Mouse (Mus musculus) midbrain, embryonic 10.5 days (tissue): Measurements from ENCODE around the gene Defb11. TPM values are rescaled to one million over a fixed set of nuclear protein-coding genes. Genes with fewer than 3 reads are reported as not detected.
"Not testable (repeated sequence)": the region's sequence is repeated elsewhere in the genome, so short reads cannot be mapped to it uniquely, and the experiment has no call there.

ENCODE experiments used
- DNase-seq: peaks from one replicate; pipeline ENCODE4 v3.0.0-alpha.2; 2017; ENCODE audit warnings: low spot score
- H3K27ac ChIP-seq: fragments of 300-500 bp; sonication (generic); replicated peaks from 2 replicates; pipeline ENCODE4 v1.5.1; 2016; ENCODE audit warnings: mild to moderate bottlenecking
- H3K27me3 ChIP-seq: fragments of 300-500 bp; sonication (generic); 2 replicates; pipeline ENCODE4 v1.6.1; 2016; ENCODE audit warnings: low read depth, mild to moderate bottlenecking; ENCODE audit not compliant: poor library complexity, severe bottlenecking
- H3K36me3 ChIP-seq: fragments of 300-500 bp; sonication (generic); 2 replicates; pipeline ENCODE4 v1.6.1; 2016; ENCODE audit warnings: mild to moderate bottlenecking, moderate library complexity
- H3K4me1 ChIP-seq: fragments of 300-500 bp; sonication (generic); 2 replicates; pipeline ENCODE4 v1.6.1; 2016
- H3K4me3 ChIP-seq: fragments of 300-500 bp; sonication (generic); 2 replicates; pipeline ENCODE4 v1.5.1; 2016; ENCODE audit warnings: mild to moderate bottlenecking, moderate library complexity
- H3K9me3 ChIP-seq: fragments of 300-500 bp; sonication (generic); replicated peaks from 2 replicates; pipeline ENCODE4 v1.6.1; 2016; ENCODE audit warnings: mild to moderate bottlenecking
- WGBS: fragments of 180-500 bp; shearing (Covaris S2); methylation state at CpG from one replicate; pipeline ENCODE4 v1.1.7; 2016; 5-methylcytosine and 5-hydroxymethylcytosine counted together
- polyA plus RNA-seq: library from polyadenylated mRNA; unstranded; fragments of >200 nt; fragmentation: Nextera tagmentation; extraction: Ambion mirVana; gene quantifications from 2 replicates; pipeline ENCODE4 v1.2.1, GENCODE M21; 2016

The Defb11 gene
- not detected in 2 replicates for polyA plus RNA-seq

- not testable (repeated sequence) for H3K36me3 ChIP-seq, H3K4me3 ChIP-seq, DNase-seq, H3K27ac ChIP-seq, H3K4me1 ChIP-seq, H3K9me3 ChIP-seq, H3K27me3 ChIP-seq
Measured at GRCm38 (mm10) chr8:21906290-21906689, at the start of gene Defb11. Defb11 (minus strand) TSS chr8:21906412.

DNA sequence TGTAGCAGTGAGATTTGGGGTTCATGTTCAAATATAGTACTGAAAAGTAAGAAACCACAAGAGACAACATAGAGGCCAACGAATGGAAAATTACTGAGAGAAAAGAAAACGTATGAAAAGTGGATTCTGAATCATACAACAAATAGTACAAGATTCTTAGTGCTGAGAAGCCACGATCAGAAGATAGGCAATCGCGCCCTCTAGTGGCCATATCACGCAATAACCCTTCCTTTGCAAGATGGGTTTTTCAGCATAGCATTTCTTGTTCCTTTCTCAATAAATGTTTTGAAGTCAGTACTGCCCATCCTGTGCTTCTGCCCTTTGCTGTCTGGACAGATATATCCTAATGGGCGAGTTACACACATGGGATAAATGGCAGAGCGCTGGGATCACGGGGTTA lies 49.1 kb upstream of the Defb11 start:
- Histone ChIP-seq H3K4me1 (no peaks in the 10 kb centered on the region), H3K36me3 (no peaks in the 10 kb centered on the region), H3K27ac (no peak overlapping the region), H3K9me3 (no peaks in the 10 kb centered on the region), H3K4me3 (no peak overlapping the region), H3K27me3 (no peaks in the 10 kb centered on the region)
- WGBS, result 7% methylated on average over 9 of the region's 9 CpGs
- peak; percentile 34 for DNase-seq

GRCm38 (mm10) chr8:21947311-21948017 lies 41.3 kb upstream of the Defb11 start:
- Histone ChIP-seq H3K4me3 (no peak overlapping the region), H3K36me3 (no peaks in the 10 kb centered on the region), H3K27ac (no peak overlapping the region), H3K9me3 (no peaks in the 10 kb centered on the region), H3K4me1 (no peaks in the 10 kb centered on the region), H3K27me3 (no peaks in the 10 kb centered on the region)
- WGBS, result 76% methylated on average over 9 of the region's 9 CpGs
- DNase-seq, result no peak

DNA sequence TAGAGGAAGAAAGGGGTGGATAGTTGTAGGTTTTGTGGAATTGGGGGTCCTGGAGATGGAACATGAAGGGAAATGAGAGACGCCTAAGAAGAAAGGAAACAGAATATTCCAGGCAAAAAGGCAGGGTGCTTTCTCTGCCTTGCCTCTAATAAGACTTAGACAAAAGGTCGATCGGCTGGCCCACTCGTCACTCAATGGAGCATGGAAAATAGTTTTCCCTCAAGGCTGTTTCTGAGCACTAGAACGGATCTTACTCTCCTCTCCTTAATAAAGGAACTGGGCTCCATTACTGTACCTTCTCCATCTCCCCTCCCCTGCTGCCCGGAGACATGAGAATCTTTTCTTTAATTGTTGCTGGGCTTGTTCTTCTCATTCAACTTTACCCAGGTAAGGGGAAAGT lies 40.2 kb upstream of the Defb11 start, which contains the start of gene Defb13:
Defb13 (plus strand) TSS at position 301 of the 400 bp plus-strand sequence.
- DNase-seq, result no peak
- Histone ChIP-seq H3K4me1 (no peaks in the 10 kb centered on the region), H3K36me3 (no peaks in the 10 kb centered on the region), H3K9me3 (no peaks in the 10 kb centered on the region), H3K27me3 (no peaks in the 10 kb centered on the region), H3K4me3 (no peak within 1 kb of the TSS), H3K27ac (no peak within 1 kb of the TSS)
- 89% methylated on average over 6 of the region's 6 CpGs for WGBS

DNA sequence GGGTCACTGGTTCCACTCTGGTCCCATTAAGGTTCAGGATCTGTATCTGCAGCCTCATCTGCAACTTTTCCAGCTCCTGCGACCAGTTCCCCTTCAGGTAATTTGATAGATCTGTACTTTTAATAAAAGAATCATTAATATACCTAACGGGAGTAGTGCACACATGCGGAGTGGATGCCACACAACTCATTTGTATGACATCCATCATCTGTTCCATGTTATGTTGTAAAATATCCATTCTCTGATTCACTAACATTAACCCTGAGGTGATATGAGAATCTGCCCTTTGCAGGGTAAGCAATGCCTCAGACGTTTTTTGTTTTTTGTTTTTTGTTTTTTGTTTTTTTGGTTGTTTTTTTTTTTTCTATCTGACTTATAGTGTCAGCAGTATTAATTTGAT lies 31.8 kb upstream of the Defb11 start, which contains the start of gene Defb35:
Defb35 (plus strand) TSS at position 301 of the 400 bp plus-strand sequence.
- H3K27ac ChIP-seq, H3K4me3 ChIP-seq, DNase-seq, H3K9me3 ChIP-seq, H3K36me3 ChIP-seq, H3K4me1 ChIP-seq, H3K27me3 ChIP-seq: not testable (repeated sequence)
- 87% methylated on average over 4 of the region's 4 CpGs for WGBS

DNA sequence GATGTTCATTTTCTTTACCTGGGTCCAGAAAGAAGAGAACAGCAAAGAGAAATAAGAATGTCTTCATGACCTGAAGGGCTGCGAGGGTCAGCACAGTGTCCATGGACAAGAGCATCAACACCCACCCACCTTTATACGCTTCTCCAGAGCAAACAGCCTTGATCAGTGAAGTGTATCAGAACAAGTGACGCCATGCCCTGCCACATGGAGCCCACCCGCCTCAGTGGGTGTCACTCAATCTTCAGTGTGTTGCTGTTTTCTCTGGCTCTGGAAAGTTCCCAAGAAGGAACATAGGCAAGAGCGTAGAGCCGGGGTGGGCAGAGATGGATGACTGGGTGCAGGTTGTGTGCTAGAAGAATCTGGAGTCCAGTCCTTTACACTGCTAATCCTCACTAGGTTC lies 26.4 kb upstream of the Defb11 start, which contains the start of gene Defb15:
Defb15 (minus strand) TSS at position 101 of the 400 bp plus-strand sequence.
- WGBS, result 90% methylated on average over 6 of the region's 6 CpGs
- Histone ChIP-seq H3K27ac (no peak within 1 kb of the TSS), H3K9me3 (0 out of 2 replicates have a peak, but pooled peaks cover 6% of the 10 kb centered on the region), H3K4me3 (no peak within 1 kb of the TSS), H3K27me3 (no peaks in the 10 kb centered on the region), H3K4me1 (no peaks in the 10 kb centered on the region), H3K36me3 (no peaks in the 10 kb centered on the region)
- DNase-seq, result no peak

DNA sequence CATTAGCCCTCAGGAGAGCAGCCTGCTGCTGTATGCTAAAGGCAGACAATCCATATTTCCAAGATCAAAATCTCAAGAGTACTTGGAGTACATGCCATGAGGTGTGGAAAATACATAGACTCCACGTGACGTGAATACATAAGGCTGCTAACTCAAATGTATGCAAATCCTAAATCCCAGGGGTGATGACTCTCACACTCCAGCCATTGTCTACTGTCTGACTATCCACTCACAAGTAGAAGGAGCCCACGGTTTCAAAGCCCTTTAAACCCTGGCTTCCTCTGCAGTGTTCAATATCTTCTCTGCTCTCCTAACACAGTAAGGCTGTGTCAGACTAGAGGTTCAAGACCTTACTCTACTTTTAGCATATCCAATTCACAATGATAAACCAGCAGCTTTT lies 24.5 kb upstream of the Defb11 start:
- not testable (repeated sequence) for H3K36me3 ChIP-seq, DNase-seq
- WGBS, result 61% methylated on average over 3 of the region's 3 CpGs

DNA sequence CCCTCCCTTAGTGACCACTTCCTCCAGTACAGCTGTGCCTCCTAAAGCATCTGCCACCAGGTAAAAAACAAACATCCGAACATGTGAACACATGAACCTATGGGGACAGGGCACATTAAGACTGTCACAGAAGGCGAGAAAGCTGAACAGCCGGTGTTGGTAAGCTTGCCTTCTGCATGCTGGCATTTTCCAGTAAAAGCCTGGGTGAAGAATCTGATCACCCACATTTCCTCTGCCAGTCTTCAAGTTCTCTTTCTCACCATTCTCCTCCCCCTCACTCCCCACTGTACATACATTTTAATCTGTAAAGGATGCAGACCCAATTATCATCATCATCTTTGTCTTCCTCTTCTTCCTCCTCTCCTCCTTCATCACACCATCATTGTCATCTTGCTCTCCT lies 9.4 kb upstream of the Defb11 start:
- Histone ChIP-seq H3K27me3 (no peaks in the 10 kb centered on the region), H3K4me3 (no peak overlapping the region), H3K9me3 (no peaks in the 10 kb centered on the region), H3K36me3 (no peaks in the 10 kb centered on the region), H3K4me1 (no peaks in the 10 kb centered on the region), H3K27ac (no peak overlapping the region)
- 91% methylated on average over 3 of the region's 3 CpGs for WGBS
- no peak for DNase-seq

More for the DNA sequence above, 24.5 kb upstream of the Defb11 start:
- not testable (repeated sequence) for H3K27me3 ChIP-seq, H3K9me3 ChIP-seq, H3K4me1 ChIP-seq, H3K4me3 ChIP-seq, H3K27ac ChIP-seq

- no peak overlapping the region for H3K4me3 ChIP-seq
- WGBS, result 17% methylated on average over 2 of the region's 2 CpGs
- H3K27ac ChIP-seq, result no peak overlapping the region
- no peaks in the 10 kb centered on the region for H3K4me1 ChIP-seq
- DNase-seq, result no peak
- H3K27me3 ChIP-seq, result no peaks in the 10 kb centered on the region
- no peaks in the 10 kb centered on the region for H3K36me3 ChIP-seq
- no peaks in the 10 kb centered on the region for H3K9me3 ChIP-seq
Measured at GRCm38 (mm10) chr8:21912554-21912953, 6.3 kb upstream of the Defb11 start.

DNA sequence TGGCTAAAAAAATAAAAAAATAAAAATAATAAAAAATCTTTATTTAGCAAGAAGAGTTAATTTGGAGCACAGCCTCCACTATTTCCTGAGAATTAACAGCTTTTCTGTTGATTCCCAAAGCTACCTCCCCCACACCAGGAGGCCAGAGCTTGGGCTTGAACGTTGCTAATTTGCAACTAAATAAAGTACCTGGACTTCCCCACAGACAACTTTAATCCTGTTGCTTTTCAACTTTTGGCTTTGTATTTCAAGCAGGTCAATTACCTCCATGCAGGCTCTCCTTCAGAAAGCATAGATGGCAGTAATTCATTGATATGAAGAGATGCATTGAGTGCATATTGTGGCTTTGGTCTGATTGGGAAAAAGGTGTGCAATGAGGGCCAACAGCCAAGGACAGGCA lies 5.7 kb upstream of the Defb11 start:
- Histone ChIP-seq H3K27me3 (no peaks in the 10 kb centered on the region), H3K36me3 (no peaks in the 10 kb centered on the region), H3K9me3 (no peaks in the 10 kb centered on the region), H3K27ac (no peak overlapping the region), H3K4me1 (no peaks in the 10 kb centered on the region), H3K4me3 (no peak overlapping the region)
- DNase-seq, result no peak
- 12% methylated on average over 1 of the region's 1 CpGs for WGBS

GRCm38 (mm10) chr8:21885321-21885720 lies 20.9 kb downstream of the Defb11 start, which contains the start of gene Defb9:
Defb9 (minus strand) TSS chr8:21885421.
- H3K36me3 ChIP-seq, H3K4me1 ChIP-seq, DNase-seq, H3K4me3 ChIP-seq, H3K27ac ChIP-seq, H3K9me3 ChIP-seq, H3K27me3 ChIP-seq: not testable (repeated sequence)

- DNase-seq, H3K27ac ChIP-seq, H3K27me3 ChIP-seq, H3K36me3 ChIP-seq, H3K4me1 ChIP-seq, H3K4me3 ChIP-seq, H3K9me3 ChIP-seq: not testable (repeated sequence)
- 30% methylated on average over 1 of the region's 1 CpGs for WGBS
Measured at GRCm38 (mm10) chr8:21858586-21858985, 47.6 kb downstream of the Defb11 start, which contains the start of gene Defb10. Defb10 (plus strand) TSS chr8:21858901.
